Mouse (Mus musculus) mesoderm, embryonic 11.5 days (tissue): ENCODE results near the gene Bbs7.
A peak's percentile ranks its signal among the peaks of the same experiment; 100 is the strongest.

ENCODE experiments used
- DNase-seq: peaks from one replicate; pipeline ENCODE4 v3.0.0-alpha.2; 2012; ENCODE audit warnings: low read depth, low spot score

Gene Bbs7

GRCm38 (mm10) chr3:36551851-36552384 is 61.4 kb downstream of the Bbs7 start:
- DNase-seq: no peak

- peak; percentile 66 for DNase-seq
These were observed 61.9 kb downstream of the Bbs7 start for GRCm38 (mm10) chr3:36551343-36551742.

GRCm38 (mm10) chr3:36544961-36545360 is 68.3 kb downstream of the Bbs7 start:
- DNase-seq: no peak

- DNase-seq: no peak
These were observed 71.9 kb downstream of the Bbs7 start for GRCm38 (mm10) chr3:36541399-36541798.

- DNase-seq: no peak
These were observed 72.5 kb downstream of the Bbs7 start for GRCm38 (mm10) chr3:36540756-36541155.

- DNase-seq: no peak
These were observed 75.4 kb downstream of the Bbs7 start for GRCm38 (mm10) chr3:36537701-36538470.

GRCm38 (mm10) chr3:36536041-36536440 is 77.2 kb downstream of the Bbs7 start:
- no peak for DNase-seq

GRCm38 (mm10) chr3:36533201-36533672 is 80.0 kb downstream of the Bbs7 start:
- no peak for DNase-seq

- no peak for DNase-seq
These were observed 80.5 kb downstream of the Bbs7 start for GRCm38 (mm10) chr3:36532738-36533137.

- peak; percentile 65 for DNase-seq
These were observed 81.2 kb downstream of the Bbs7 start for GRCm38 (mm10) chr3:36531979-36532542.

- DNase-seq: no peak
These were observed 82.0 kb downstream of the Bbs7 start for GRCm38 (mm10) chr3:36531242-36531641.

- DNase-seq: no peak
These were observed 82.5 kb downstream of the Bbs7 start for GRCm38 (mm10) chr3:36530781-36531180.

GRCm38 (mm10) chr3:36530345-36530744 is 82.9 kb downstream of the Bbs7 start:
- DNase-seq: no peak

GRCm38 (mm10) chr3:36524466-36524865 is 88.8 kb downstream of the Bbs7 start:
- DNase-seq: no peak
